Mouse (Mus musculus) heart, embryonic 15.5 days (tissue): ENCODE data around the gene Mrrf. TPM values are rescaled to one million over a fixed set of nuclear protein-coding genes. Genes with fewer than 3 reads are reported as not detected.
"Not testable (repeated sequence)": the region's sequence is repeated elsewhere in the genome, so short reads cannot be mapped to it uniquely, and the experiment has no call there.

ENCODE experiments used
- ATAC-seq: fragments of 200-750 bp; cut with Nextera tagmentation; replicated peaks from 2 replicates; pipeline ENCODE4 v1.8.0; 2017; ENCODE audit warnings: low read depth, moderate TSS enrichment; ENCODE audit not compliant: insufficient number of reproducible peaks, insufficient read depth, low FRiP score
- H3K27ac ChIP-seq: fragments of 300-500 bp; sonication (generic); 2 replicates; pipeline ENCODE4 v1.5.1; 2015; ENCODE audit warnings: mild to moderate bottlenecking, inconsistent platforms
- H3K27me3 ChIP-seq: fragments of 300-500 bp; sonication (generic); 2 replicates; pipeline ENCODE4 v1.6.1; 2015; ENCODE audit warnings: inconsistent platforms
- H3K36me3 ChIP-seq: fragments of 300-500 bp; sonication (generic); 2 replicates; pipeline ENCODE4 v1.6.1; 2015; ENCODE audit warnings: mild to moderate bottlenecking, inconsistent platforms
- H3K4me1 ChIP-seq: fragments of 300-500 bp; sonication (generic); replicated peaks from 2 replicates; pipeline ENCODE4 v1.6.1; 2015; ENCODE audit warnings: inconsistent platforms
- H3K4me2 ChIP-seq: fragments of 300-500 bp; sonication (generic); 2 replicates; pipeline ENCODE4 v1.6.1; 2015; ENCODE audit warnings: inconsistent platforms, mild to moderate bottlenecking, moderate library complexity
- H3K4me3 ChIP-seq: fragments of 300-500 bp; sonication (generic); 2 replicates; pipeline ENCODE4 v1.5.1; 2015; ENCODE audit warnings: mild to moderate bottlenecking, inconsistent platforms
- H3K9ac ChIP-seq: fragments of 300-500 bp; sonication (generic); 2 replicates; pipeline ENCODE4 v1.6.1; 2015; ENCODE audit warnings: mild to moderate bottlenecking, inconsistent platforms
- H3K9me3 ChIP-seq: fragments of 300-500 bp; sonication (generic); replicated peaks from 2 replicates; pipeline ENCODE4 v1.6.1; 2016; ENCODE audit warnings: inconsistent platforms
- WGBS: fragments of 180-500 bp; shearing (Covaris S2); methylation state at CpG from one replicate; pipeline ENCODE4 v1.1.7; 2015; ENCODE audit warnings: mixed read lengths; 5-methylcytosine and 5-hydroxymethylcytosine counted together
- polyA plus RNA-seq: library from polyadenylated mRNA; unstranded; fragments of >200 nt; fragmentation: Nextera tagmentation; extraction: Ambion mirVana; gene quantifications from 2 replicates; pipeline ENCODE4 v1.2.1, GENCODE M21; 2015

The Mrrf gene
- polyA plus RNA-seq, 1 experiment from 2014 or later, result 38.6 TPM

- Histone ChIP-seq H3K4me1 (peaks cover 19% of the 10 kb centered on the region), H3K4me3 (no peak overlapping the region), H3K9me3 (no peaks in the 10 kb centered on the region), H3K4me2 (no peak overlapping the region), H3K36me3 (peaks cover 4% of the 10 kb centered on the region; the same call in 1 of the 2 replicates), H3K27ac (peak overlapping the region; percentile 81), H3K9ac (no peak overlapping the region), H3K27me3 (no peaks in the 10 kb centered on the region)
- peak; percentile 64 for ATAC-seq
- 36% methylated on average over 2 of the region's 2 CpGs for whole genome bisulfite sequencing
Measured at GRCm38 (mm10) chr2:36183278-36183677, 47.1 kb downstream of the Mrrf start.

DNA sequence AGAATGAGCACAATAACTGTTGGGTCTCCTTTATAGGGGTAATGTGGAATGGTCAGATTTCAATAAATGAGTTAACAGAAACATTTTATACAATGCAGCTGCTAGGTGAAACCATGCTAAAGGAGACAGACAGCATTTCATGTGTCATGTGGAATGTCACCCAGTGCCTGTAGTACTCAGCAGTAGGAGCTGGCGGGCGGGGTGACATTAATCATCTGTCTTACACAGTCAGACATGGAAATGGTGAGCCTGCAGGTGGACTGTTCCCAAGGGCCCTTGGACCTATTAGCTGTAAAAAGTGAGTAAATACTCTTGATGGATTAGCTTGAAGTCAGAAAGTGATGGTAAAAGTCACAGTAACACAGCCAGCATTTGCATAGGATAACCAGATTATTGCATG is 48.0 kb downstream of the Mrrf start:
- WGBS, result 85% methylated on average over 2 of the region's 2 CpGs
- no peak for ATAC-seq
- H3K27ac ChIP-seq, result peak overlapping the region; percentile 81

DNA sequence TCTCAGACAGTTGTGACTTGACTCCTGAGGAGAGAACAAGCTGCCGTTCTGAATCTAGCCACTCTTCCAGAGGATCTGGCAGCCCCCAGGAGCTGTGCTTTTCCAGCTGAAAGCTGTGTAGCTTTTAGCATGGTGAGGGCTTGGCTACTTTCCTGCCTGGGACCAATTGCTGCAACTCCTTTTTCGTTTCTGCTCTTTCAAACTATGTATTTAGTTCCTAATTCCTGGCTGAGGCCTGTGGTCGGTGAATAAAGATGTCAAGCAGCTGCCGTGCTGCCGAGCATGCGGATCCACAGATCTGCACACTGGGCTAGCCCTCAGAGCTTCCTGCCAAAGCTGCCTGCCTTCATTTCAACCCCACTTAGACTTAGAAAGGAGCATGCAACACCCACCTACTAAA is 48.7 kb downstream of the Mrrf start:
- Histone ChIP-seq H3K36me3 (no peaks in the 10 kb centered on the region), H3K27ac (peak overlapping the region; percentile 81), H3K4me1 (peaks cover 16% of the 10 kb centered on the region), H3K4me2 (no peak overlapping the region), H3K9ac (no peak overlapping the region), H3K9me3 (no peaks in the 10 kb centered on the region), H3K27me3 (no peaks in the 10 kb centered on the region), H3K4me3 (no peak overlapping the region)
- no peak for ATAC-seq
- 66% methylated on average over 6 of the region's 6 CpGs for WGBS

More for the DNA sequence above, 48.0 kb downstream of the Mrrf start:
- no peaks in the 10 kb centered on the region for H3K27me3 ChIP-seq
- H3K4me2 ChIP-seq, result no peak overlapping the region
- no peaks in the 10 kb centered on the region for H3K36me3 ChIP-seq
- peaks cover 21% of the 10 kb centered on the region for H3K4me1 ChIP-seq
- H3K9ac ChIP-seq, result no peak overlapping the region
- no peaks in the 10 kb centered on the region for H3K9me3 ChIP-seq
- no peak overlapping the region for H3K4me3 ChIP-seq

DNA sequence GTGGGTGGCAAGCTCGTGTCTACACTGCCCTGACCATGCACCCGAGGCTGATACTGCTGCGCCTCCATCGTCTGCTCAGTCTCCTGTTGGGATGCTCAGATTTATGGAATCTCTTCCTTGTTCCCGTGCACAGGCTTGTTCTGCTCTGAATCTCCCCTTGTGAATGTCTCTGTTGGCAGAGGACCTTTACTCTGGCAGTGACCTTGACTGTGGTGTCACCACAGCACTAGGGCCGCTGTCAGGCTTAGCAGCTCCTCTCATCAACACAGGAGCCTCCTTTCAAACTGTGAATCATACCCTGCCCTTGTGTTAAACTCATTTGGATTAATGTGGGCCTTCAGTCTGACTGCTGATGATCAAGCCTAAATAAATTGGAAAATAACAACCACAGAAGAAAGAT is 53.0 kb downstream of the Mrrf start:
- peak overlapping the region; percentile 44; the same call in 1 of the 2 replicates for H3K27ac ChIP-seq
- not testable (repeated sequence) for H3K4me1 ChIP-seq, H3K4me2 ChIP-seq, H3K27me3 ChIP-seq, H3K36me3 ChIP-seq, H3K4me3 ChIP-seq, ATAC-seq, H3K9ac ChIP-seq, H3K9me3 ChIP-seq
- WGBS, result 70% methylated on average over 6 of the region's 6 CpGs

- ATAC-seq, result no peak
- Histone ChIP-seq H3K9ac (no peak overlapping the region), H3K4me1 (0 out of 2 replicates have a peak, but pooled peaks cover 3% of the 10 kb centered on the region), H3K36me3 (no peaks in the 10 kb centered on the region), H3K27me3 (no peaks in the 10 kb centered on the region), H3K27ac (no peak overlapping the region), H3K4me3 (no peak overlapping the region), H3K4me2 (no peak overlapping the region), H3K9me3 (no peaks in the 10 kb centered on the region)
- whole genome bisulfite sequencing, result 62% methylated on average over 12 of the region's 12 CpGs
Measured at GRCm38 (mm10) chr2:36191098-36191941, 55.1 kb downstream of the Mrrf start.

DNA sequence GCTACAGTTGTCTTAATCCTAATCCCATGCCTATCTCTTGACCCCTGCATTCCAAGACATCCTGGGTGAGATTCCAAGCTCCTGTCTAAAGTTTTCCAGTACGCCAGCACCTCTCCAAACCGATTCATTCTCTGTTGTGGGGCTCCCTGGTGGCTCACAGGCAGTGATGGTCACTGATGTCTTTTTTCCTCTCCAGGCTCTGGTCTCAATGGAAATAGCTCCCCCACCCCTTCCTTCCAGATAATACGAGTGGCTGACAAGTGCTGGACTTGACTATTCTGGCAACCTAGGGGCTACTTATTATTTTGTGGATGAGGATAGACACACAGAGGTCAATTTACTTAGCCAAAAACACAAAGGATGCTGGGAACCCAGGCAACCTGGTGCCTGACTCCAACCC is 60.8 kb downstream of the Mrrf start:
- H3K4me1 ChIP-seq, result peaks cover 23% of the 10 kb centered on the region
- no peak overlapping the region for H3K4me3 ChIP-seq
- H3K4me2 ChIP-seq, result no peak overlapping the region
- no peaks in the 10 kb centered on the region for H3K36me3 ChIP-seq
- no peak for ATAC-seq
- H3K9me3 ChIP-seq, result no peaks in the 10 kb centered on the region
- WGBS, result 49% methylated on average over 3 of the region's 3 CpGs
- H3K9ac ChIP-seq, result no peak overlapping the region
- peaks cover 12% of the 10 kb centered on the region for H3K27me3 ChIP-seq
- H3K27ac ChIP-seq, result no peak overlapping the region

- H3K9ac ChIP-seq, result peak overlapping the region; percentile 23; the same call in 1 of the 2 replicates
- peak overlapping the region; percentile 61 for H3K27ac ChIP-seq
- peak overlapping the region; percentile 60 for H3K4me2 ChIP-seq
- H3K4me3 ChIP-seq, result peak overlapping the region; percentile 31
- no peaks in the 10 kb centered on the region for H3K9me3 ChIP-seq
- peaks cover 34% of the 10 kb centered on the region for H3K4me1 ChIP-seq
- ATAC-seq, result peak; percentile 72
- no peaks in the 10 kb centered on the region for H3K36me3 ChIP-seq
- H3K27me3 ChIP-seq, result peaks cover 24% of the 10 kb centered on the region
- WGBS, result 12% methylated on average over 20 of the region's 20 CpGs
Measured at GRCm38 (mm10) chr2:36197919-36198881, 62.0 kb downstream of the Mrrf start.

- no peaks in the 10 kb centered on the region for H3K36me3 ChIP-seq
- H3K4me1 ChIP-seq, result peaks cover 39% of the 10 kb centered on the region
- peak overlapping the region; percentile 23; the same call in 1 of the 2 replicates for H3K9ac ChIP-seq
- ATAC-seq, result no peak
- H3K4me3 ChIP-seq, result peak overlapping the region; percentile 31
- H3K9me3 ChIP-seq, result no peaks in the 10 kb centered on the region
- H3K4me2 ChIP-seq, result peak overlapping the region; percentile 60
- peaks cover 29% of the 10 kb centered on the region for H3K27me3 ChIP-seq
- 26% methylated on average over 3 of the region's 3 CpGs for WGBS
- peak overlapping the region; percentile 61 for H3K27ac ChIP-seq
Measured at GRCm38 (mm10) chr2:36198882-36199262, 62.7 kb downstream of the Mrrf start.

GRCm38 (mm10) chr2:36200813-36201212 is 64.6 kb downstream of the Mrrf start:
- WGBS, result 68% methylated on average over 2 of the region's 2 CpGs
- no peak for ATAC-seq
- Histone ChIP-seq H3K4me2 (no peak overlapping the region), H3K4me1 (peaks cover 41% of the 10 kb centered on the region), H3K9ac (no peak overlapping the region), H3K27ac (no peak overlapping the region), H3K9me3 (no peaks in the 10 kb centered on the region), H3K36me3 (no peaks in the 10 kb centered on the region), H3K4me3 (no peak overlapping the region), H3K27me3 (peaks cover 44% of the 10 kb centered on the region)

- Histone ChIP-seq H3K4me3 (peak overlapping the region; percentile 49), H3K36me3 (no peaks in the 10 kb centered on the region), H3K9ac (no peak overlapping the region), H3K9me3 (no peaks in the 10 kb centered on the region), H3K27ac (no peak overlapping the region), H3K4me1 (peaks cover 40% of the 10 kb centered on the region), H3K4me2 (peak overlapping the region; percentile 90), H3K27me3 (peaks cover 47% of the 10 kb centered on the region)
- 31% methylated on average over 18 of the region's 18 CpGs for WGBS
- ATAC-seq, result no peak
Measured at GRCm38 (mm10) chr2:36201756-36202610, 65.8 kb downstream of the Mrrf start.

- no peak overlapping the region for H3K27ac ChIP-seq
- H3K4me3 ChIP-seq, result peak overlapping the region; percentile 49
- WGBS, result 17% methylated on average over 5 of the region's 5 CpGs
- H3K36me3 ChIP-seq, result no peaks in the 10 kb centered on the region
- peak overlapping the region; percentile 55; the same call in 1 of the 2 replicates for H3K9ac ChIP-seq
- peaks cover 37% of the 10 kb centered on the region for H3K4me1 ChIP-seq
- peak overlapping the region; percentile 90 for H3K4me2 ChIP-seq
- H3K27me3 ChIP-seq, result peaks cover 47% of the 10 kb centered on the region
- ATAC-seq, result no peak
- no peaks in the 10 kb centered on the region for H3K9me3 ChIP-seq
Measured at GRCm38 (mm10) chr2:36202611-36202880, 66.4 kb downstream of the Mrrf start.
